Mouse (Mus musculus) small intestine, adult 2 months (tissue): Measurements from ENCODE around the gene Usp46.

ENCODE experiments used
- CTCF ChIP-seq: fragments of 200-500 bp; IDR thresholded peaks from 2 replicates; pipeline ENCODE4 v1.5.1; 2012; ENCODE audit warnings: low read depth, mild to moderate bottlenecking, control low read depth, inconsistent platforms, low read length, moderate library complexity, mixed read lengths; ENCODE audit not compliant: insufficient replicate concordance, insufficient read length; ENCODE audit errors: extremely low read depth
- POLR2A ChIP-seq: fragments of 200-500 bp; IDR thresholded peaks from 2 replicates; pipeline ENCODE4 v1.6.1; 2012; ENCODE audit warnings: low read depth, mild to moderate bottlenecking, control low read depth, inconsistent platforms, low read length, moderate library complexity

DNA sequence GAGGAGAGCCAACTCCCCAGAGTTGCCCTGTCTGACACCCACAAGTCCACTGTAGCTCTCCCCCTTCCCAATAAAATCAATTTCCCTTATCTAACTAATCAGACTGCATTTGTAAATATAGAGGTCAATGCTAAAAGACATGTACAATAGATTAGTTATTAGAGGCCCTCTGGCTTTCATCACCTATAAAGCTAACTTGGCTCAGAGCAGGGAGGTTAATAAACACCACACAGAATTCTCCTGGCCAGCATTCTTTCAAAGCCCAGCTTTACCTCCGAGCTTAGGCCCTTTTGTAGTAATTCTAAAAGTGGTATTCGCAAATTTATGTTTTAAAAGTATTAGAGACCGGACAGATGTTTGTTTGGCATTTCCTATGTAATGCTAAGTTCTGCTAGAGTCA lies 21.4 kb upstream of the Usp46 start:
- no peak for TF ChIP-seq POLR2A
- TF ChIP-seq CTCF: no peak
